Mouse (Mus musculus) MEL (cell line): ENCODE measurements around the gene Mrps10. TPM values are rescaled to one million over a fixed set of nuclear protein-coding genes. Genes with fewer than 3 reads are reported as not detected.
"Not testable (repeated sequence)": the region's sequence is repeated elsewhere in the genome, so short reads cannot be mapped to it uniquely, and the experiment has no call there.

Experiments used
- DNase-seq: peaks from one replicate; pipeline ENCODE4 v3.0.0; 2011; ENCODE audit warnings: low read depth, low spot score
- H3K27ac ChIP-seq: 2 replicates; pipeline ENCODE4 v1.5.1; 2012; ENCODE audit warnings: low read depth, mild to moderate bottlenecking, control low read depth, low read length, moderate library complexity; ENCODE audit not compliant: control insufficient read depth
- H3K27me3 ChIP-seq, 2 experiments: fragments of 150-350 bp in 1 of 2; sonication (generic) in 1 of 2; 2 replicates each; pipeline ENCODE4 v1.6.1; 2012; ENCODE audit warnings: low read length in 2 of 2, mild to moderate bottlenecking in 2 of 2, improper control_type of control experiment in 1 of 2, moderate library complexity in 1 of 2; ENCODE audit not compliant: insufficient read depth in 2 of 2, control insufficient read depth in 1 of 2
- H3K36me3 ChIP-seq, 2 experiments: 2 replicates each; pipeline ENCODE4 v1.6.1; 2012 to 2014; ENCODE audit warnings: low read length in 2 of 2, improper control_type of control experiment in 1 of 2, inconsistent platforms in 1 of 2, mild to moderate bottlenecking in 1 of 2; ENCODE audit not compliant: insufficient read depth in 2 of 2, control insufficient read depth in 1 of 2
- H3K4me1 ChIP-seq, 2 experiments: fragments of 150-350 bp in 1 of 2; sonication (generic) in 1 of 2; 2 replicates each; pipeline ENCODE4 v1.6.1; 2012; ENCODE audit warnings: low read length in 2 of 2, improper control_type of control experiment in 1 of 2, mild to moderate bottlenecking in 1 of 2; ENCODE audit not compliant: insufficient read depth in 2 of 2, control insufficient read depth in 1 of 2
- H3K4me3 ChIP-seq, 2 experiments: fragments of 150-350 bp in 1 of 2; sonication (generic) in 1 of 2; 2 replicates each; pipeline ENCODE4 v1.5.1; 2012; ENCODE audit warnings: low read depth in 2 of 2, low read length in 2 of 2, mild to moderate bottlenecking in 2 of 2, moderate library complexity in 2 of 2, control low read depth in 1 of 2, improper control_type of control experiment in 1 of 2; ENCODE audit not compliant: control insufficient read depth in 1 of 2, insufficient read depth in 1 of 2
- H3K79me2 ChIP-seq: 2 replicates; pipeline ENCODE4 v1.6.1; 2012; ENCODE audit warnings: mild to moderate bottlenecking, low read length, moderate library complexity; ENCODE audit not compliant: control insufficient read depth, poor library complexity, insufficient read depth
- H3K9ac ChIP-seq: 2 replicates; pipeline ENCODE4 v1.6.1; 2012; ENCODE audit warnings: low read depth, mild to moderate bottlenecking, control low read depth, low read length, moderate library complexity; ENCODE audit not compliant: control insufficient read depth, poor library complexity, severe bottlenecking
- H3K9me3 ChIP-seq: fragments of 150-350 bp; sonication (generic); replicated peaks from 2 replicates; pipeline ENCODE4 v1.6.1; 2012; ENCODE audit warnings: mild to moderate bottlenecking, low read length, improper control_type of control experiment, moderate library complexity; ENCODE audit not compliant: insufficient read depth
- BHLHE40 ChIP-seq: IDR thresholded peaks from 2 replicates; pipeline ENCODE4 v1.6.1; 2012; ENCODE audit warnings: low read depth, mild to moderate bottlenecking, inconsistent platforms, low read length, improper control_type of control experiment, borderline replicate concordance
- CHD1 ChIP-seq: IDR thresholded peaks from 2 replicates; pipeline ENCODE4 v1.6.1; 2012; ENCODE audit warnings: low read depth, mild to moderate bottlenecking, inconsistent platforms, low read length, improper control_type of control experiment
- CTCF ChIP-seq, 3 experiments: IDR thresholded peaks in 2 of 3; conservative IDR thresholded peaks in 1 of 3; 2 replicates each; pipeline ENCODE4 v1.5.1; 2011 to 2012; ENCODE audit warnings: low read length in 3 of 3, low read depth in 2 of 3, mild to moderate bottlenecking in 2 of 3, improper control_type of control experiment in 1 of 3, inconsistent platforms in 1 of 3, mixed read lengths in 1 of 3, moderate library complexity in 1 of 3; ENCODE audit not compliant: control insufficient read depth in 1 of 3, insufficient read depth in 1 of 3, poor library complexity in 1 of 3, severe bottlenecking in 1 of 3
- ELF1 ChIP-seq: IDR thresholded peaks from 2 replicates; pipeline ENCODE4 v1.6.1; 2014; ENCODE audit warnings: low read depth, mild to moderate bottlenecking, inconsistent platforms, low read length, improper control_type of control experiment, moderate library complexity
- EP300 ChIP-seq, 2 experiments: IDR thresholded peaks; 2 replicates each; pipeline ENCODE4 v1.6.1; 2011; ENCODE audit warnings: improper control_type of control experiment in 2 of 2, low read length in 2 of 2, low read depth in 1 of 2, mild to moderate bottlenecking in 1 of 2
- ETS1 ChIP-seq: IDR thresholded peaks from 2 replicates; pipeline ENCODE4 v1.6.1; 2012; ENCODE audit warnings: low read depth, mild to moderate bottlenecking, inconsistent platforms, low read length, improper control_type of control experiment, moderate library complexity
- GABPA ChIP-seq: IDR thresholded peaks from 2 replicates; pipeline ENCODE4 v1.6.1; 2012; ENCODE audit warnings: low read depth, mild to moderate bottlenecking, inconsistent platforms, low read length, improper control_type of control experiment, moderate library complexity
- GATA1 ChIP-seq: IDR thresholded peaks from 2 replicates; pipeline ENCODE4 v1.6.1; 2011; ENCODE audit warnings: low read depth, low read length, improper control_type of control experiment
- HCFC1 ChIP-seq: IDR thresholded peaks from 2 replicates; pipeline ENCODE4 v1.6.1; 2012; ENCODE audit warnings: low read depth, mild to moderate bottlenecking, inconsistent platforms, low read length, improper control_type of control experiment, moderate library complexity
- KAT2A ChIP-seq: conservative IDR thresholded peaks from 2 replicates; pipeline ENCODE4 v1.6.1; 2012; ENCODE audit warnings: low read depth, low read length, improper control_type of control experiment, inconsistent platforms
- MAFK ChIP-seq: IDR thresholded peaks from 2 replicates; pipeline ENCODE4 v1.6.1; 2011; ENCODE audit warnings: low read depth, mild to moderate bottlenecking, low read length, improper control_type of control experiment, borderline replicate concordance
- MAX ChIP-seq: IDR thresholded peaks from 2 replicates; pipeline ENCODE4 v1.6.1; 2011; ENCODE audit warnings: low read length, improper control_type of control experiment
- MAZ ChIP-seq: IDR thresholded peaks from 2 replicates; pipeline ENCODE4 v1.6.1; 2012; ENCODE audit warnings: low read depth, mild to moderate bottlenecking, inconsistent platforms, low read length, improper control_type of control experiment
- MXI1 ChIP-seq: IDR thresholded peaks from 2 replicates; pipeline ENCODE4 v1.6.1; 2011; ENCODE audit warnings: mild to moderate bottlenecking, low read depth, low read length, improper control_type of control experiment
- MYB ChIP-seq: IDR thresholded peaks from 2 replicates; pipeline ENCODE4 v1.6.1; 2011; ENCODE audit warnings: mild to moderate bottlenecking, low read depth, low read length, improper control_type of control experiment
- MYC ChIP-seq: IDR thresholded peaks from 2 replicates; pipeline ENCODE4 v1.6.1; 2011; ENCODE audit warnings: low read depth, mild to moderate bottlenecking, low read length, improper control_type of control experiment, moderate library complexity
- POLR2A ChIP-seq, 2 experiments: IDR thresholded peaks; 2 replicates each; pipeline ENCODE4 v1.6.1; 2011 to 2012; ENCODE audit warnings: low read length in 2 of 2, mild to moderate bottlenecking in 2 of 2, control low read depth in 1 of 2, improper control_type of control experiment in 1 of 2, low read depth in 1 of 2, moderate library complexity in 1 of 2; ENCODE audit not compliant: control insufficient read depth in 1 of 2, insufficient read depth in 1 of 2, poor library complexity in 1 of 2
- RAD21 ChIP-seq: IDR thresholded peaks from 2 replicates; pipeline ENCODE4 v1.6.1; 2011; ENCODE audit warnings: mild to moderate bottlenecking, low read depth, low read length, improper control_type of control experiment
- RCOR1 ChIP-seq: IDR thresholded peaks from 2 replicates; pipeline ENCODE4 v1.6.1; 2012; ENCODE audit warnings: low read depth, mild to moderate bottlenecking, inconsistent platforms, low read length, improper control_type of control experiment
- SIN3A ChIP-seq: IDR thresholded peaks from 2 replicates; pipeline ENCODE4 v1.6.1; 2012; ENCODE audit warnings: low read length, improper control_type of control experiment, inconsistent platforms
- SMC3 ChIP-seq: IDR thresholded peaks from 2 replicates; pipeline ENCODE4 v1.6.1; 2011; ENCODE audit warnings: low read depth, low read length, improper control_type of control experiment
- TAL1 ChIP-seq: IDR thresholded peaks from 2 replicates; pipeline ENCODE4 v1.6.1; 2012; ENCODE audit warnings: mild to moderate bottlenecking, inconsistent platforms, low read length, moderate library complexity, mixed read lengths
- TBP ChIP-seq: IDR thresholded peaks from 2 replicates; pipeline ENCODE4 v1.8.0; 2011; ENCODE audit warnings: low read depth, low read length, improper control_type of control experiment
- TCF12 ChIP-seq: IDR thresholded peaks from 2 replicates; pipeline ENCODE4 v1.6.1; 2014; ENCODE audit warnings: low read depth, mild to moderate bottlenecking, inconsistent platforms, low read length, improper control_type of control experiment, moderate library complexity
- USF1 ChIP-seq: IDR thresholded peaks from 2 replicates; pipeline ENCODE4 v1.6.1; 2014; ENCODE audit warnings: low read depth, mild to moderate bottlenecking, inconsistent platforms, low read length, improper control_type of control experiment, moderate library complexity
- ZC3H11A ChIP-seq: IDR thresholded peaks from 2 replicates; pipeline ENCODE4 v1.6.1; 2012; ENCODE audit warnings: low read depth, mild to moderate bottlenecking, inconsistent platforms, low read length, improper control_type of control experiment
- ZKSCAN1 ChIP-seq: IDR thresholded peaks from 2 replicates; pipeline ENCODE4 v1.6.1; 2012; ENCODE audit warnings: low read depth, mild to moderate bottlenecking, inconsistent platforms, low read length, improper control_type of control experiment, moderate library complexity
- polyA plus RNA-seq, 2 experiments: library from polyadenylated mRNA; stranded (reverse) in 1 of 2; unstranded in 1 of 2; fragments of >175 nt in 1 of 2; fragments of >200 nt in 1 of 2; gene quantifications; 2 replicates each; pipeline versions ENCODE4 v1.2.1 to v1.2.4; 2012; ENCODE audit warnings: low replicate concordance in 2 of 2, low read depth in 1 of 2; ENCODE audit not compliant: insufficient read length in 2 of 2, insufficient read depth in 1 of 2, missing spikeins in 1 of 2
- total RNA-seq: library from RNA; depleted of rRNA; stranded (reverse); fragments of 300-350 nt; gene quantifications from 2 replicates; pipeline ENCODE4 v1.2.3, GENCODE M21; 2012

The Mrps10 gene
- total and polyA plus RNA-seq, 3 experiments: 78.9 to 442 (median 107) TPM

DNA sequence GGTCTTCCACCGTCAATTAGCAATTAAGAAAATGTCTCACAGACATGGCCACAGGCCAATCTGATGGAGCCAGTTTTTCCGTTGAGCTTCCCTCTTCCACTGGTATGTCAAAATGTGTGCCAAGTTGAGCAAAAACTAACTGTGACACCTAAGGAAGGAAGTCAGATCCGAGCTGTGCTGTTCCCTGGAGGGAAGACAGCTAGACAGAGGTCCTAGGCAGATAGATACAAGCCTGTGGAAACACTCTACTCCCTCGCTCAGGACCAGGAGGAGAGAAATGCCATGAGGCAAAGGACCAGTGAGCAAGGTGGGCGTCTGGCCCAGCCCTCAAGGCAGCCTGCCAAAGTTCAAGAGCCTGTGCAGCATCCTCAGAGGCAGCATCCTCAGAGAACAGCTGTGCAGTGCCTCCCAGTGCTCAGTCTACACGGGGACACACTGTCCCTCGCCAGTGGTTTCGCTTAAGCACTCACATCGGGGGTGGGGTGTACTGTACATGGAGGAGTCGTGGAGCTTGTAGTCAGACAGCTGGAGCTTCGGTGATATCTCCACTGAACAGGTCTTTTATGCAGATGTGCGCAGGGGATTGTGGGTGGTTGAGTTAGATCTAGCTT, 36.6 kb upstream of the Mrps10 start:
- no peaks in the 10 kb centered on the region for H3K9me3 ChIP-seq
- DNase-seq: peak; percentile 92
- H3K36me3 ChIP-seq: peaks cover 0 to 6% of the 10 kb centered on the region in 2 experiments; a peak in 2 of 4 replicates

DNA sequence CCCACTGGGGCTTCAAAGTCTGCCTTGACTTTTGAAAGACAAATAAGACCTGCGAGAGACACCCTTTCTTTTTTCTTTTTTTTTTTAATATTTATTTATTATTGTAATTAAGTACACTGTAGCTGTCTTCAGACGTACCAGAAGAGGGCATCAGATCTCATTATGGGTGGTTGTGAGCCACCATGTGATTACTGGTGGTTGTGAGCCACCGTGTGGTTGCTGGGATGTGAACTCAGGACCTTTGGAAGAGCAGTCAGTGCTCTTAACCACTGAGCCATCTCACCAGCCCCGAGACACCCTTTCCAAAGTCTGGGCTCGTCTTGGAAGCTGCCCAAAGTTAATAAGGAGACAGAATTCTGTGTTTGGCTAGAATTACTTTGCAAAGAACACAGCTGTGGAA, 36.0 kb upstream of the Mrps10 start:
- Histone ChIP-seq H3K4me1 (peaks cover 9 to 13% of the 10 kb centered on the region in 2 experiments), H3K9ac (peak overlapping the region; percentile 54), H3K27ac (peak overlapping the region; percentile 72), H3K4me3 (peak overlapping the region; percentile 59 to 77)
- not testable (repeated sequence) for H3K27me3 ChIP-seq, DNase-seq, H3K9me3 ChIP-seq, H3K79me2 ChIP-seq, H3K36me3 ChIP-seq
- peak; percentile 19 to 70 (median 63) for TF ChIP-seq CTCF (IDR thresholded peaks at IDR 0.05 in 2 of 3, conservative IDR thresholded peaks at IDR 0.05 in 1 of 3; ENCODE audit: control insufficient read depth in 1 of 3, insufficient read depth in 1 of 3, low read depth in 2 of 3, low read length in 3 of 3, poor library complexity in 1 of 3, severe bottlenecking in 1 of 3)
- TF ChIP-seq USF1: peak; percentile 48; the same call in 1 of the 2 replicates
- TF ChIP-seq SMC3: peak; percentile 69
- peak; percentile 34; the same call in 1 of the 2 replicates for TF ChIP-seq MAX
- TF ChIP-seq RAD21: peak; percentile 65
- 0 out of 2 replicates have a peak, but pooled peaks have one; percentile 3 for TF ChIP-seq MAZ
- peak; percentile 53 for TF ChIP-seq ZC3H11A

More for the DNA sequence above, 36.6 kb upstream of the Mrps10 start:
- peak overlapping the region; percentile 59 to 77 for H3K4me3 ChIP-seq
- H3K27me3 ChIP-seq: no peaks in the 10 kb centered on the region
- H3K9ac ChIP-seq: peak overlapping the region; percentile 54
- H3K4me1 ChIP-seq: peaks cover 9 to 13% of the 10 kb centered on the region in 2 experiments
- H3K27ac ChIP-seq: peak overlapping the region; percentile 72
- TF ChIP-seq CTCF (IDR thresholded peaks at IDR 0.05 in 2 of 3, conservative IDR thresholded peaks at IDR 0.05 in 1 of 3; ENCODE audit: control insufficient read depth in 1 of 3, insufficient read depth in 1 of 3, low read depth in 2 of 3, low read length in 3 of 3, poor library complexity in 1 of 3, severe bottlenecking in 1 of 3) (peak in 1 of 3 experiments; percentile 12; a peak in 2 of 6 replicates), SMC3 (peak; percentile 26; the same call in 1 of the 2 replicates), MYB (peak; percentile 74), TAL1 (peak; percentile 74), USF1 (no peak), MXI1 (peak; percentile 48), MAZ (0 out of 2 replicates have a peak, but pooled peaks have one; percentile 34), ELF1 (0 out of 2 replicates have a peak, but pooled peaks have one; percentile 2), ZC3H11A (no peak; the same call in 1 of the 2 replicates), EP300 (IDR thresholded peaks at IDR 0.05; ENCODE audit: low read depth in 1 of 2, low read length in 2 of 2) (peak; percentile 15 to 61; a peak in 2 of 4 replicates), ETS1 (peak; percentile 53), TCF12 (0 out of 2 replicates have a peak, but pooled peaks have one; percentile 30), CHD1 (0 out of 2 replicates have a peak, but pooled peaks have one; percentile 49), BHLHE40 (no peak), MYC (no peak), GATA1 (peak; percentile 73), GABPA (no peak), TBP (peak; percentile 60; the same call in 1 of the 2 replicates), POLR2A (IDR thresholded peaks at IDR 0.05; ENCODE audit: control insufficient read depth in 1 of 2, insufficient read depth in 1 of 2, low read depth in 1 of 2, low read length in 2 of 2, poor library complexity in 1 of 2) (peak in 1 of 2 experiments; percentile 49; a peak in 1 of 4 replicates), SIN3A (peak; percentile 78), RCOR1 (peak; percentile 34; the same call in 1 of the 2 replicates), HCFC1 (no peak), MAFK (0 out of 2 replicates have a peak, but pooled peaks have one; percentile 11), ZKSCAN1 (peak; percentile 89), KAT2A (no peak)
- no peaks in the 10 kb centered on the region for H3K79me2 ChIP-seq
